Mouse (Mus musculus) MEL (cell line): ENCODE results near the gene Gtpbp8. TPM values are rescaled to one million over a fixed set of nuclear protein-coding genes. Genes with fewer than 3 reads are reported as not detected.

ENCODE experiments used
- DNase-seq: peaks from one replicate; pipeline ENCODE4 v3.0.0; 2011; ENCODE audit warnings: low read depth, low spot score
- H3K27ac ChIP-seq: 2 replicates; pipeline ENCODE4 v1.5.1; 2012; ENCODE audit warnings: low read depth, mild to moderate bottlenecking, control low read depth, low read length, moderate library complexity; ENCODE audit not compliant: control insufficient read depth
- H3K27me3 ChIP-seq, 2 experiments: fragments of 150-350 bp in 1 of 2; sonication (generic) in 1 of 2; 2 replicates each; pipeline ENCODE4 v1.6.1; 2012; ENCODE audit warnings: low read length in 2 of 2, mild to moderate bottlenecking in 2 of 2, improper control_type of control experiment in 1 of 2, moderate library complexity in 1 of 2; ENCODE audit not compliant: insufficient read depth in 2 of 2, control insufficient read depth in 1 of 2
- H3K36me3 ChIP-seq, 2 experiments: 2 replicates each; pipeline ENCODE4 v1.6.1; 2012 to 2014; ENCODE audit warnings: low read length in 2 of 2, improper control_type of control experiment in 1 of 2, inconsistent platforms in 1 of 2, mild to moderate bottlenecking in 1 of 2; ENCODE audit not compliant: insufficient read depth in 2 of 2, control insufficient read depth in 1 of 2
- H3K4me1 ChIP-seq, 2 experiments: fragments of 150-350 bp in 1 of 2; sonication (generic) in 1 of 2; 2 replicates each; pipeline ENCODE4 v1.6.1; 2012; ENCODE audit warnings: low read length in 2 of 2, improper control_type of control experiment in 1 of 2, mild to moderate bottlenecking in 1 of 2; ENCODE audit not compliant: insufficient read depth in 2 of 2, control insufficient read depth in 1 of 2
- H3K4me3 ChIP-seq, 2 experiments: fragments of 150-350 bp in 1 of 2; sonication (generic) in 1 of 2; 2 replicates each; pipeline ENCODE4 v1.5.1; 2012; ENCODE audit warnings: low read depth in 2 of 2, low read length in 2 of 2, mild to moderate bottlenecking in 2 of 2, moderate library complexity in 2 of 2, control low read depth in 1 of 2, improper control_type of control experiment in 1 of 2; ENCODE audit not compliant: control insufficient read depth in 1 of 2, insufficient read depth in 1 of 2
- H3K79me2 ChIP-seq: 2 replicates; pipeline ENCODE4 v1.6.1; 2012; ENCODE audit warnings: mild to moderate bottlenecking, low read length, moderate library complexity; ENCODE audit not compliant: control insufficient read depth, poor library complexity, insufficient read depth
- H3K9ac ChIP-seq: 2 replicates; pipeline ENCODE4 v1.6.1; 2012; ENCODE audit warnings: low read depth, mild to moderate bottlenecking, control low read depth, low read length, moderate library complexity; ENCODE audit not compliant: control insufficient read depth, poor library complexity, severe bottlenecking
- H3K9me3 ChIP-seq: fragments of 150-350 bp; sonication (generic); replicated peaks from 2 replicates; pipeline ENCODE4 v1.6.1; 2012; ENCODE audit warnings: mild to moderate bottlenecking, low read length, improper control_type of control experiment, moderate library complexity; ENCODE audit not compliant: insufficient read depth
- BHLHE40 ChIP-seq: IDR thresholded peaks from 2 replicates; pipeline ENCODE4 v1.6.1; 2012; ENCODE audit warnings: low read depth, mild to moderate bottlenecking, inconsistent platforms, low read length, improper control_type of control experiment, borderline replicate concordance
- CTCF ChIP-seq, 3 experiments: IDR thresholded peaks in 2 of 3; conservative IDR thresholded peaks in 1 of 3; 2 replicates each; pipeline ENCODE4 v1.5.1; 2011 to 2012; ENCODE audit warnings: low read length in 3 of 3, low read depth in 2 of 3, mild to moderate bottlenecking in 2 of 3, improper control_type of control experiment in 1 of 3, inconsistent platforms in 1 of 3, mixed read lengths in 1 of 3, moderate library complexity in 1 of 3; ENCODE audit not compliant: control insufficient read depth in 1 of 3, insufficient read depth in 1 of 3, poor library complexity in 1 of 3, severe bottlenecking in 1 of 3
- ELF1 ChIP-seq: IDR thresholded peaks from 2 replicates; pipeline ENCODE4 v1.6.1; 2014; ENCODE audit warnings: low read depth, mild to moderate bottlenecking, inconsistent platforms, low read length, improper control_type of control experiment, moderate library complexity
- GATA1 ChIP-seq: IDR thresholded peaks from 2 replicates; pipeline ENCODE4 v1.6.1; 2011; ENCODE audit warnings: low read depth, low read length, improper control_type of control experiment
- MAX ChIP-seq: IDR thresholded peaks from 2 replicates; pipeline ENCODE4 v1.6.1; 2011; ENCODE audit warnings: low read length, improper control_type of control experiment
- MYB ChIP-seq: IDR thresholded peaks from 2 replicates; pipeline ENCODE4 v1.6.1; 2011; ENCODE audit warnings: mild to moderate bottlenecking, low read depth, low read length, improper control_type of control experiment
- NRF1 ChIP-seq: IDR thresholded peaks from 2 replicates; pipeline ENCODE4 v1.6.1; 2014; ENCODE audit warnings: low read depth, mild to moderate bottlenecking, inconsistent platforms, low read length, improper control_type of control experiment, moderate library complexity; ENCODE audit not compliant: poor library complexity, insufficient read depth, severe bottlenecking
- POLR2AphosphoS2 ChIP-seq: IDR thresholded peaks from 2 replicates; pipeline ENCODE4 v1.6.1; 2011; ENCODE audit warnings: low read length, improper control_type of control experiment
- RAD21 ChIP-seq: IDR thresholded peaks from 2 replicates; pipeline ENCODE4 v1.6.1; 2011; ENCODE audit warnings: mild to moderate bottlenecking, low read depth, low read length, improper control_type of control experiment
- RCOR1 ChIP-seq: IDR thresholded peaks from 2 replicates; pipeline ENCODE4 v1.6.1; 2012; ENCODE audit warnings: low read depth, mild to moderate bottlenecking, inconsistent platforms, low read length, improper control_type of control experiment
- SIN3A ChIP-seq: IDR thresholded peaks from 2 replicates; pipeline ENCODE4 v1.6.1; 2012; ENCODE audit warnings: low read length, improper control_type of control experiment, inconsistent platforms
- SMC3 ChIP-seq: IDR thresholded peaks from 2 replicates; pipeline ENCODE4 v1.6.1; 2011; ENCODE audit warnings: low read depth, low read length, improper control_type of control experiment
- USF1 ChIP-seq: IDR thresholded peaks from 2 replicates; pipeline ENCODE4 v1.6.1; 2014; ENCODE audit warnings: low read depth, mild to moderate bottlenecking, inconsistent platforms, low read length, improper control_type of control experiment, moderate library complexity
- ZC3H11A ChIP-seq: IDR thresholded peaks from 2 replicates; pipeline ENCODE4 v1.6.1; 2012; ENCODE audit warnings: low read depth, mild to moderate bottlenecking, inconsistent platforms, low read length, improper control_type of control experiment
- ZKSCAN1 ChIP-seq: IDR thresholded peaks from 2 replicates; pipeline ENCODE4 v1.6.1; 2012; ENCODE audit warnings: low read depth, mild to moderate bottlenecking, inconsistent platforms, low read length, improper control_type of control experiment, moderate library complexity
- polyA plus RNA-seq, 2 experiments: library from polyadenylated mRNA; stranded (reverse) in 1 of 2; unstranded in 1 of 2; fragments of >175 nt in 1 of 2; fragments of >200 nt in 1 of 2; gene quantifications; 2 replicates each; pipeline versions ENCODE4 v1.2.1 to v1.2.4; 2012; ENCODE audit warnings: low replicate concordance in 2 of 2, low read depth in 1 of 2; ENCODE audit not compliant: insufficient read length in 2 of 2, insufficient read depth in 1 of 2, missing spikeins in 1 of 2
- total RNA-seq: library from RNA; depleted of rRNA; stranded (reverse); fragments of 300-350 nt; gene quantifications from 2 replicates; pipeline ENCODE4 v1.2.3, GENCODE M21; 2012

Gene Gtpbp8
- total and polyA plus RNA-seq, 3 experiments = 10.7 to 14.4 TPM; not detected in 1

GRCm38 (mm10) chr16:44748007-44748406 lies 1.8 kb upstream of the Gtpbp8 start:
- Histone ChIP-seq H3K4me3 (no peak overlapping the region), H3K36me3 (peaks cover 0 to 23% of the 10 kb centered on the region in 2 experiments; a peak in 2 of 4 replicates), H3K9me3 (no peaks in the 10 kb centered on the region), H3K27ac (no peak overlapping the region), H3K4me1 (peaks cover 2 to 11% of the 10 kb centered on the region in 2 experiments), H3K79me2 (peaks cover 20% of the 10 kb centered on the region), H3K9ac (no peak overlapping the region), H3K27me3 (peaks cover 0 to 5% of the 10 kb centered on the region in 2 experiments; a peak in 1 of 4 replicates)
- DNase-seq = no peak
- TF ChIP-seq MYB (no peak), RCOR1 (peak; percentile 49; the same call in 1 of the 2 replicates)

- TF ChIP-seq RCOR1 (no peak), MAX (peak; percentile 39; the same call in 1 of the 2 replicates)
- TF ChIP-seq, all 39 proteins: peak for 1
- DNase-seq = peak; percentile 61
- Histone ChIP-seq H3K79me2 (peaks cover 20% of the 10 kb centered on the region), H3K36me3 (peaks cover 0 to 23% of the 10 kb centered on the region in 2 experiments; a peak in 3 of 4 replicates), H3K9ac (peak overlapping the region; percentile 96), H3K9me3 (no peaks in the 10 kb centered on the region), H3K4me3 (peak overlapping the region; percentile 84 to 98), H3K4me1 (peaks cover 2 to 11% of the 10 kb centered on the region in 2 experiments), H3K27ac (peak overlapping the region; percentile 92), H3K27me3 (no peaks in the 10 kb centered on the region)
Measured at GRCm38 (mm10) chr16:44745471-44745865, 695 bp downstream of the Gtpbp8 start.

GRCm38 (mm10) chr16:44742753-44743152 lies 3.4 kb downstream of the Gtpbp8 start:
- TF ChIP-seq POLR2AphosphoS2 (no peak), NRF1 (no peak), SMC3 (peak; percentile 33; the same call in 1 of the 2 replicates), USF1 (no peak), CTCF (IDR thresholded peaks at IDR 0.05 in 2 of 3, conservative IDR thresholded peaks at IDR 0.05 in 1 of 3; ENCODE audit: control insufficient read depth in 1 of 3, insufficient read depth in 1 of 3, low read depth in 2 of 3, low read length in 3 of 3, poor library complexity in 1 of 3, severe bottlenecking in 1 of 3) (peak in 1 of 3 experiments; percentile 25; a peak in 1 of 6 replicates), SIN3A (no peak), ELF1 (no peak), ZC3H11A (no peak), GATA1 (peak; percentile 49; the same call in 1 of the 2 replicates), RAD21 (peak; percentile 27), ZKSCAN1 (no peak), BHLHE40 (no peak)

More at GRCm38 (mm10) chr16:44742753-44743152, 3.4 kb downstream of the Gtpbp8 start:
- Histone ChIP-seq H3K4me1 (peaks cover 0 to 9% of the 10 kb centered on the region in 2 experiments), H3K79me2 (peaks cover 20% of the 10 kb centered on the region), H3K4me3 (no peak overlapping the region), H3K9me3 (no peaks in the 10 kb centered on the region), H3K9ac (no peak overlapping the region), H3K27me3 (no peaks in the 10 kb centered on the region), H3K36me3 (peaks cover 2 to 19% of the 10 kb centered on the region in 2 experiments), H3K27ac (no peak overlapping the region)
- peak; percentile 28 for DNase-seq
